Mouse (Mus musculus): ENCODE results near the gene Samhd1. TPM values are rescaled to one million over a fixed set of nuclear protein-coding genes. Genes with fewer than 3 reads are reported as not detected.

Gene Samhd1
- polyA plus RNA-seq, 1 experiment = 8.8 TPM

- no peak for TF ChIP-seq GATA1 (IDR thresholded peaks at IDR 0.05; ENCODE audit: low read length)
Measured at GRCm38 (mm10) chr2:157127370-157127769, 7.7 kb downstream of the Samhd1 start.

DNA sequence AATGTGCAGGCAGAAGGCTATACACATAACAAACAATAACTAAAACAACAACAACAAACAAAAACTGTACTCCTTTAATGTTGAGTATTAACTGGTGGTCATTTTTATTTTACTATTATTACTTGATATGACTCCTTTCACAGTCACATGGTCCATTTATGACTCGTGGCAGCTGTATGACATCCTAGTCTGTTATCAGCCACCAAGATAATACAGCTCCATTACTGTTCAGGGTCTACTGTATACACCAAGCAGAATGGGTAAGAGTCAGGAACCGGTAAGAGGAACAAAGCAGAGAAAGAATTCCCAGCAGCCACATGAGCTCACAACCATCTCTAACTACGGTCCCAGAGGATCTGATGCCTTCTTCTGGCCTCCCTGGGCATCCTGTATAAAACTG is 9.8 kb downstream of the Samhd1 start:
- TF ChIP-seq GATA1 (IDR thresholded peaks at IDR 0.05; ENCODE audit: low read length) = no peak

DNA sequence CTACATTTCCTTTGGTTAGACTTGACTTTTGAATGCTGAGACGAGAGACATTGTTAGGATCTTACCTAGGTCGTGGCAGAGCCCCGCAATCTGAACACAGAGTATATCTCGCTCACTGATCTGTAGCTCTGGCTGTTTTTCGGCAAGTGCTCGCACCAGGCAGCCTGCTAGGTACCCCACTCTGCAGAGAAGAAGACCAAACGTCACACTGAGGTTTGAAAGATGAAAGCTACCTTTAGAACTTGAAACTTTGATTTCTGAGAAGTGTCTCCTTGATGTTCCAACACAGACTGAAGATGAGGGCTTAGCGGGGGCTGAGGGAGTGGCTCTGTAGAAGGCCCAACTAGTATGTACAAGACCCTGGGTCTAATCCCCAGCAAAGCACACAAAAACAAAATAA is 13.3 kb downstream of the Samhd1 start:
- no peak for TF ChIP-seq GATA1 (IDR thresholded peaks at IDR 0.05; ENCODE audit: low read length)

- TF ChIP-seq GATA1 (IDR thresholded peaks at IDR 0.05; ENCODE audit: low read length) = no peak
Measured at GRCm38 (mm10) chr2:157119075-157119474, 16.0 kb downstream of the Samhd1 start.

DNA sequence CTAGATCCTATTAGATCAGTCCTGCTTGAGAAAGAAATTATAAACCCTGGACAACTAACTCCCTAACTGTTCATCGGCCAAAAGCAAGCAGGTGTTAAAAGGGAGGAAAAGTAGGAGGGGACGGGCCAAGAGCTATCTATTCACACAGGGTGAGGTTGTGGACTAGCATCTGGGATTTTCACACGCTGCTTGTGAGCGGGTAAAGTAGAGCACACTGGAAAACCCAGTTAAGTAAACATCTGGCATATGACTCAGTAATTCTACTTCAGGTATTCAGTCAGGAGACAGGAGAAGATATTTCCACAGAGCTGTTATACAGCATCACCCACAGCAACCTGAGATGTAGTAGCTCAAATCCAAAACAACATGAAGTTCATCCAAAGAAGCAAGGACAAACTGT is 16.5 kb downstream of the Samhd1 start:
- TF ChIP-seq GATA1 (IDR thresholded peaks at IDR 0.05; ENCODE audit: low read length) = no peak

GRCm38 (mm10) chr2:157116964-157117363 is 18.1 kb downstream of the Samhd1 start:
- no peak for TF ChIP-seq GATA1 (IDR thresholded peaks at IDR 0.05; ENCODE audit: low read length)

DNA sequence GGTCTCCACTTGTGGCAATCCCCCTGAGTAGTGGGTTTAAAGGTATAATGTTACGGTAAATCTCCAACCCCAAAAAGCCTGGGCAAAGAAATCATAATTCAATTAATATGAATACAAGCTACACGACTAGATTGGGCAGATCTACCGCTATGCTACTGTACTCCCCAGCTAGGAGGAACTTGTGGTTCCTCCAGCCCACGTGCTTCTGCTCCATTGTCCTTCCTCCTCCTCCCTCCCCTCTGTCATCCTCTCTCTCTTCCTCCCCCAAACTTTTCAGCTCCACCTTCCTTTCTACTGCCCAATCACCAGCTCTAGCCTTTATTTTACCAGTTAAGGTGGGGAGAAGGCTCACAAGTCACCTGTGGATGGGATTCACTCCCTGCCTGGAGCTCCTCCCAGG is 26.8 kb downstream of the Samhd1 start:
- TF ChIP-seq GATA1 (IDR thresholded peaks at IDR 0.05; ENCODE audit: low read length) = no peak

- no peak for TF ChIP-seq GATA1 (IDR thresholded peaks at IDR 0.05; ENCODE audit: low read length)
Measured at GRCm38 (mm10) chr2:157104454-157104853, 30.6 kb downstream of the Samhd1 start.

DNA sequence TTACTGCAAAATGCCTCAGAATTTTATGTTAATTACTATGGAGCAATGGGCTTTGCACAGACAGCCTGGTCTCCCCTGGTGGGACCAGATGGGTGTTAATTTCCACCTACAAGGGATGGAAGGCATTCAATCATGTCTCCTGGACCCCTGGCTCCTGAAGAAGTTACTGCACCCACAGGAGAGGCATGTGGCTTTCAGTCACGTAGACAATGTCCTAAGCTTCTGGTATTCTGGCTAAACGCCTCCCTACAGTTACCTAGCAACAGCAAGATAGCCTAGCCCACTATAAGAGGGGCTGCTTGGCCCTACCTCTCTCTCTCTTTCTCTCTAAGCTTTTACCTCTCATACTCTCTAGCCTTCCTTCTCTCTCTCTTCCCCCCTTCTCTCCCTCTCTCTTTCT is 32.8 kb downstream of the Samhd1 start:
- no peak for TF ChIP-seq GATA1 (IDR thresholded peaks at IDR 0.05; ENCODE audit: low read length)

DNA sequence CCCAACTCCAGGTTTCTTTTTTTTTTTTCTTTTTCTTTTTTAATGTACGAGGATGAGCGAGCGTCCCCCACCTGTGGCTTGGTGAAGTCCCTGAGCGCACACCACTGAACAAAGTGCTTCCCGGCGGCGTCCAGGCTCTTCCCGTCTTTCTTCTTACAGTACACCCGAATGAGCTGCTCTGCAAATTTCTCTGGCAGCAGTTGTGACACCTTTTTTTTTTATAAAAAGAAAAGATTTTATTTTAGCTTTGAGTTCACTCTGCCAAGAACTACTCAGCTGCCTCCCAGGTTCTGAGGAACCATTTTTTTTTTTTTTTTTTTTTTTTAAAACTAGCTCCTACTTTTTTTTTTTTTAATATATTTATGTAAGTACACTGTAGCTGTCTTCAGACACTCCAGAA is 33.4 kb downstream of the Samhd1 start:
- TF ChIP-seq GATA1 (IDR thresholded peaks at IDR 0.05; ENCODE audit: low read length) = no peak

GRCm38 (mm10) chr2:157100319-157100605 is 34.8 kb downstream of the Samhd1 start:
- TF ChIP-seq GATA1 (IDR thresholded peaks at IDR 0.05; ENCODE audit: low read length) = no peak

DNA sequence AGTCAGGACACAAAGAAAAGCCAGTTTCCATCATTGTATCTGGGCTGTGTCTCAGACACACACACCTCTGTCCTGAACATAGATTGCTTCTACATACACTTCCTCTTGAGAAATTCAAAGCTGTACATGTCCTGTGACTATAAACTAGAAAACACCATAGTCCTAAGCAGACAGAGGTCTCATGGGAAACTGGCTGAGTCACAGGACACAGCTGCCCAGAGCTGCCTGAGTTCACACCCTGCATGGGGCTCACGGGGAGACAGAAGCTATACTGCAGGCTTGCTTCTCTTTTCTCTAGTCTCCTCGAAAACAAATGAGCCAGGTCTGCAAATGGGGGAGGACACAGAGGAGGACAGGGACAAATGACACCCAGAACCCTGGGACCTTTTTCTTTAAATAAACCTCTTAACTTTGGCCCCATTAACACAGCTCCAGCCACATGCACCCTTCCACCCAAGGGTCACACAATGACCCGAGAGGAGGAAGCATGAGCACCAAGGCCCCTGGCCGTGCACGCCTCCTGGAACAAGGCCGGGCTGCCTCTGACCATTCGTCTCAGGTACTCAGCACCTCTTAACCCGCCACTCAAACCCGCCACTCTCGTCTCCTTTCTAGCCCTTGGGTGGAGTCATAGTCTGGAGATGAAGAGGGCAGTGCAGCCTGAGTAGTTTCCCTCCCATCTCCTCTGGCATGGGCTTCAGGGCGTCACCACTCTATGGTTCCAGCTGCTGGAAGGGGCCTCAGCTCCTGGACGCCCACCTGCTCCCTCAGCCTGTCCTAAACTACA is 35.3 kb downstream of the Samhd1 start:
- no peak for TF ChIP-seq GATA1 (IDR thresholded peaks at IDR 0.05; ENCODE audit: low read length)

- no peak for TF ChIP-seq GATA1 (IDR thresholded peaks at IDR 0.05; ENCODE audit: low read length)
Measured at GRCm38 (mm10) chr2:157095005-157095755, 39.9 kb downstream of the Samhd1 start.

- no peak for TF ChIP-seq GATA1 (IDR thresholded peaks at IDR 0.05; ENCODE audit: low read length)
Measured at GRCm38 (mm10) chr2:157092024-157092423, 43.0 kb downstream of the Samhd1 start.

DNA sequence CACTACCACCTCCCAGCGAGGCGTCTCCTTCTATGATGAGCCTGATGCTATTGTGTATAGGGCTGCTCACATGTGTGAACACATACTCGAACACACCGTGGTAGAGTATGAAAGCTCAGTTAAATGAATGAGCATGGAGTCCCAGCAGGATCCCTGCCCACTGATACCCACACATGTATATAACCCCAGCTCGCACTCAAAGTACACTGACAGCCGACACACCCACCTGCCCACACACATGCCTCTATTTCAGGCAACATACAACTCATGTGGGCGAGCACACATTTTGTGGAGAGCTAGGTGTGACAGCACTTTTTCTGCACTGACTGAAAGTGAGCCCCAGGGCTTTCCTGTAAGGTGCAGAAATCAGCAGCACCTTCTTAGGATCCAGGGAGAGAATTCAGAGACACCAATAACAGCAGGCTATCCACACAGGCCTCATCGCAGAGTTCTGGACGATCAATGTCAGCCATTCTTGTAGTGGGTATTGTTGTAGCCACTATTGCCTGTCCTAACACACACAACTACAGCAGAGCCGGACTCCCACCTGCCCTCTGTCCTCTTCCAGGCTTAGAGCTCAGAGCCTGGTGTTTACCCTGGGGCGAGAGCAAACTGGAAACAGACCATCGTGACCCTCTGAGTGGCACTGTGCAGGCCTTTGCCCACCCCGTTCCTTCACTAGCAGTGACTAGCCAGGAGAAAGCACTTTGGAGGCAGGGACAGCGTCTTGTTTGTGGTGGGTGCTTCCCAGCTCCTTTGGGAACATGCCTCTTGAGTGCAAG is 47.3 kb downstream of the Samhd1 start:
- no peak for TF ChIP-seq GATA1 (IDR thresholded peaks at IDR 0.05; ENCODE audit: low read length)

- no peak for TF ChIP-seq GATA1 (IDR thresholded peaks at IDR 0.05; ENCODE audit: low read length)
Measured at GRCm38 (mm10) chr2:157086796-157087195, 48.3 kb downstream of the Samhd1 start, which contains the start of gene Tldc2. Gene Tldc2 (plus strand): TSS chr2:157087055.

All from G1E-ER4 (cell line).